Mouse (Mus musculus): Measurements from ENCODE around the gene Rplp1.
A peak's percentile ranks its signal among the peaks of the same experiment; 100 is the strongest.

Gene Rplp1

GRCm38 (mm10) chr9:61914203-61914916 lies at the start of gene Rplp1:
TSS of gene Rplp1 (minus strand) at chr9:61914542.
- peak; percentile 94 for DNase-seq (ENCODE audit: low spot score)

- DNase-seq (ENCODE audit: low spot score) = no peak
Measured at GRCm38 (mm10) chr9:61963356-61963755, 49.0 kb upstream of the Rplp1 start.

- no peak for DNase-seq (ENCODE audit: low spot score)
Measured at GRCm38 (mm10) chr9:61961181-61961580, 46.8 kb upstream of the Rplp1 start.

- DNase-seq (ENCODE audit: low spot score) = no peak
Measured at GRCm38 (mm10) chr9:61960753-61961152, 46.4 kb upstream of the Rplp1 start.

GRCm38 (mm10) chr9:61959921-61960569 lies 45.7 kb upstream of the Rplp1 start:
- DNase-seq (ENCODE audit: low spot score) = no peak

GRCm38 (mm10) chr9:61954707-61955106 lies 40.4 kb upstream of the Rplp1 start:
- DNase-seq (ENCODE audit: low spot score) = no peak

- no peak for DNase-seq (ENCODE audit: low spot score)
Measured at GRCm38 (mm10) chr9:61952241-61952640, 37.9 kb upstream of the Rplp1 start.

GRCm38 (mm10) chr9:61947402-61948346 lies 33.3 kb upstream of the Rplp1 start:
- peak; percentile 34 for DNase-seq (ENCODE audit: low spot score)

GRCm38 (mm10) chr9:61946623-61947401 lies 32.5 kb upstream of the Rplp1 start, which contains the start of gene Kif23:
TSS of gene Kif23 (minus strand) at chr9:61946774.
- peak; percentile 85 for DNase-seq (ENCODE audit: low spot score)

- no peak for DNase-seq (ENCODE audit: low spot score)
Measured at GRCm38 (mm10) chr9:61945973-61946611, 31.8 kb upstream of the Rplp1 start.

- DNase-seq (ENCODE audit: low spot score) = no peak
Measured at GRCm38 (mm10) chr9:61941054-61941453, 26.7 kb upstream of the Rplp1 start.

GRCm38 (mm10) chr9:61933333-61933732 lies 19.0 kb upstream of the Rplp1 start:
- no peak for DNase-seq (ENCODE audit: low spot score)

GRCm38 (mm10) chr9:61932009-61932408 lies 17.7 kb upstream of the Rplp1 start:
- DNase-seq (ENCODE audit: low spot score) = no peak

- no peak for DNase-seq (ENCODE audit: low spot score)
Measured at GRCm38 (mm10) chr9:61925086-61925660, 10.8 kb upstream of the Rplp1 start.

- no peak for DNase-seq (ENCODE audit: low spot score)
Measured at GRCm38 (mm10) chr9:61920331-61920730, 6.0 kb upstream of the Rplp1 start.

GRCm38 (mm10) chr9:61919464-61919863 lies 5.1 kb upstream of the Rplp1 start:
- no peak for DNase-seq (ENCODE audit: low spot score)

- no peak for DNase-seq (ENCODE audit: low spot score)
Measured at GRCm38 (mm10) chr9:61917436-61917835, 3.1 kb upstream of the Rplp1 start.

GRCm38 (mm10) chr9:61916986-61917385 lies 2.6 kb upstream of the Rplp1 start:
- DNase-seq (ENCODE audit: low spot score) = no peak

GRCm38 (mm10) chr9:61915393-61916005 lies 1.2 kb upstream of the Rplp1 start:
- DNase-seq (ENCODE audit: low spot score) = no peak

- DNase-seq (ENCODE audit: low spot score) = no peak
Measured at GRCm38 (mm10) chr9:61914917-61915300, 567 bp upstream of the Rplp1 start.
